Mouse (Mus musculus): Measurements from ENCODE around the gene Rftn1. TPM values are rescaled to one million over a fixed set of nuclear protein-coding genes. Genes with fewer than 3 reads are reported as not detected.

Rftn1 gene
- polyA plus RNA-seq, 1 experiment: 18.6 TPM

GRCm38 (mm10) chr17:49968467-49969207 lies 221.8 kb downstream of the Rftn1 start:
- H3K4me1 ChIP-seq (ENCODE audit: control insufficient read depth, insufficient read depth, low read length): no peaks in the 10 kb centered on the region
- 54% methylated on average over 9 of the region's 9 CpGs for WGBS
- no peak overlapping the region for H3K27ac ChIP-seq (ENCODE audit: insufficient read depth, low read depth, low read length)
- H3K4me3 ChIP-seq (ENCODE audit: insufficient read depth, low read depth, low read length): no peak overlapping the region
- no peaks in the 10 kb centered on the region for H3K36me3 ChIP-seq (ENCODE audit: control insufficient read depth, insufficient read depth, low read length)
- peak; percentile 56 for DNase-seq
- H3K27me3 ChIP-seq (replicated peaks; ENCODE audit: control insufficient read depth, insufficient read depth, low read length): no peaks in the 10 kb centered on the region
- TF ChIP-seq POLR2A (IDR thresholded peaks at IDR 0.05; ENCODE audit: low read depth, low read length) (no peak), CTCF (conservative IDR thresholded peaks at IDR 0.05; ENCODE audit: insufficient read depth, insufficient read length, low read depth, low read length) (peak; percentile 16; the same call in 1 of the 2 replicates)

GRCm38 (mm10) chr17:49965846-49966762 lies 224.4 kb downstream of the Rftn1 start:
- no peaks in the 10 kb centered on the region for H3K27me3 ChIP-seq (replicated peaks; ENCODE audit: control insufficient read depth, insufficient read depth, low read length)
- H3K27ac ChIP-seq (ENCODE audit: insufficient read depth, low read depth, low read length): no peak overlapping the region
- no peaks in the 10 kb centered on the region for H3K36me3 ChIP-seq (ENCODE audit: control insufficient read depth, insufficient read depth, low read length)
- no peak for TF ChIP-seq POLR2A (IDR thresholded peaks at IDR 0.05; ENCODE audit: low read depth, low read length)
- TF ChIP-seq CTCF (conservative IDR thresholded peaks at IDR 0.05; ENCODE audit: insufficient read depth, insufficient read length, low read depth, low read length): no peak
- WGBS: 88% methylated on average over 17 of the region's 17 CpGs
- no peak for DNase-seq
- no peaks in the 10 kb centered on the region for H3K4me1 ChIP-seq (ENCODE audit: control insufficient read depth, insufficient read depth, low read length)
- no peak overlapping the region for H3K4me3 ChIP-seq (ENCODE audit: insufficient read depth, low read depth, low read length)

- no peak overlapping the region for H3K4me3 ChIP-seq (ENCODE audit: insufficient read depth, low read depth, low read length)
Measured at GRCm38 (mm10) chr17:49965035-49965434, 225.4 kb downstream of the Rftn1 start.

GRCm38 (mm10) chr17:49964471-49964870 lies 226.0 kb downstream of the Rftn1 start:
- TF ChIP-seq CTCF (conservative IDR thresholded peaks at IDR 0.05; ENCODE audit: insufficient read depth, insufficient read length, low read depth, low read length) (no peak), POLR2A (IDR thresholded peaks at IDR 0.05; ENCODE audit: low read depth, low read length) (no peak)
- no peaks in the 10 kb centered on the region for H3K27me3 ChIP-seq (replicated peaks; ENCODE audit: control insufficient read depth, insufficient read depth, low read length)
- H3K4me1 ChIP-seq (ENCODE audit: control insufficient read depth, insufficient read depth, low read length): no peaks in the 10 kb centered on the region
- H3K4me3 ChIP-seq (ENCODE audit: insufficient read depth, low read depth, low read length): no peak overlapping the region
- no peaks in the 10 kb centered on the region for H3K36me3 ChIP-seq (ENCODE audit: control insufficient read depth, insufficient read depth, low read length)
- WGBS: 83% methylated on average over 6 of the region's 6 CpGs
- no peak for DNase-seq
- H3K27ac ChIP-seq (ENCODE audit: insufficient read depth, low read depth, low read length): no peak overlapping the region

More at GRCm38 (mm10) chr17:49965035-49965434, 225.4 kb downstream of the Rftn1 start:
- no peak overlapping the region for H3K27ac ChIP-seq (ENCODE audit: insufficient read depth, low read depth, low read length)
- TF ChIP-seq POLR2A (IDR thresholded peaks at IDR 0.05; ENCODE audit: low read depth, low read length) (no peak), CTCF (conservative IDR thresholded peaks at IDR 0.05; ENCODE audit: insufficient read depth, insufficient read length, low read depth, low read length) (no peak)
- H3K27me3 ChIP-seq (replicated peaks; ENCODE audit: control insufficient read depth, insufficient read depth, low read length): no peaks in the 10 kb centered on the region
- no peak for DNase-seq
- 74% methylated on average over 7 of the region's 7 CpGs for WGBS
- no peaks in the 10 kb centered on the region for H3K4me1 ChIP-seq (ENCODE audit: control insufficient read depth, insufficient read depth, low read length)
- no peaks in the 10 kb centered on the region for H3K36me3 ChIP-seq (ENCODE audit: control insufficient read depth, insufficient read depth, low read length)

GRCm38 (mm10) chr17:49959021-49959420 lies 231.5 kb downstream of the Rftn1 start:
- no peak overlapping the region for H3K4me3 ChIP-seq (ENCODE audit: insufficient read depth, low read depth, low read length)
- H3K4me1 ChIP-seq (ENCODE audit: control insufficient read depth, insufficient read depth, low read length): no peaks in the 10 kb centered on the region
- TF ChIP-seq CTCF (conservative IDR thresholded peaks at IDR 0.05; ENCODE audit: insufficient read depth, insufficient read length, low read depth, low read length): no peak
- no peak for DNase-seq
- no peak overlapping the region for H3K27ac ChIP-seq (ENCODE audit: insufficient read depth, low read depth, low read length)
- no peaks in the 10 kb centered on the region for H3K27me3 ChIP-seq (replicated peaks; ENCODE audit: control insufficient read depth, insufficient read depth, low read length)
- H3K36me3 ChIP-seq (ENCODE audit: control insufficient read depth, insufficient read depth, low read length): no peaks in the 10 kb centered on the region

- peak; percentile 51 for DNase-seq
- Histone ChIP-seq H3K27ac (ENCODE audit: insufficient read depth, low read depth, low read length) (no peak overlapping the region), H3K4me1 (ENCODE audit: control insufficient read depth, insufficient read depth, low read length) (no peaks in the 10 kb centered on the region), H3K27me3 (replicated peaks; ENCODE audit: control insufficient read depth, insufficient read depth, low read length) (no peaks in the 10 kb centered on the region), H3K36me3 (ENCODE audit: control insufficient read depth, insufficient read depth, low read length) (no peaks in the 10 kb centered on the region), H3K4me3 (ENCODE audit: insufficient read depth, low read depth, low read length) (no peak overlapping the region)
- TF ChIP-seq POLR2A (IDR thresholded peaks at IDR 0.05; ENCODE audit: low read depth, low read length) (no peak), CTCF (conservative IDR thresholded peaks at IDR 0.05; ENCODE audit: insufficient read depth, insufficient read length, low read depth, low read length) (no peak)
- WGBS: 44% methylated on average over 22 of the region's 22 CpGs
Measured at GRCm38 (mm10) chr17:49951856-49952607, 238.4 kb downstream of the Rftn1 start.
